Mouse (Mus musculus) CD8-positive naive resting alpha-beta T cell, adult 2 months (primary cell): Measurements from ENCODE around the gene Tiprl.

Source experiments
- DNase-seq, 2 experiments: peaks; one replicate each; pipeline ENCODE4 v3.0.0; 2022; ENCODE audit warnings: low read depth in 2 of 2, low spot score in 2 of 2

Gene Tiprl

GRCm38 (mm10) chr1:165179321-165179720, 57.5 kb downstream of the Tiprl start:
- DNase-seq: no peak

- no peak for DNase-seq
Observed at GRCm38 (mm10) chr1:165178075-165178474, 58.7 kb downstream of the Tiprl start.

DNA sequence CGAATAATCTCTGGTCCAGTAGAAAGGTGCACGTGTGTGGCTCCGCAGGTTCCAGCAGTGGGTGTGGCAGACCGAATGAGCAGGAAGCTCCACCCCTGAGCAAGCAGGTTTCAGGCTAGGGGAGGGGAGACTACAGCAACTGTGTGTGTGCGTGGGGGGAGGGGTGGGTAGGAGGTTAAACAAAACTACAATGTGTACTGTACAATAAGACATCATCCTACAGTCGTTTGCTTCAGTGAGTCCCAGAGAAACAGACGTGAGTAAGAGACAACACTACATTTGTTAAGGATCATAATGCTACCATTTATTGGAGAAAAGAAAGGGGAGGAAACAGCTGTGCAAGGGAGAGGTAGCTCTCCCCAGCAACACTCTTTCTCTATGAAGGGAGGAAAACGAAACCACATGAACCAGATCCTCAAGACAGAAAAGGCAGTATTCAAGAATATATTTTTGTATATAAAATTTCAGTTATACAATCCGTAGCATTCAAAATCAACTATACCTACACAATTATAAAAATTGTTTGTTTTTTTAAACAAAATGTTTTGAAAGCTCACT, 62.7 kb downstream of the Tiprl start:
- DNase-seq: no peak

- no peak for DNase-seq
Observed at GRCm38 (mm10) chr1:165171277-165171676, 65.5 kb downstream of the Tiprl start.

DNA sequence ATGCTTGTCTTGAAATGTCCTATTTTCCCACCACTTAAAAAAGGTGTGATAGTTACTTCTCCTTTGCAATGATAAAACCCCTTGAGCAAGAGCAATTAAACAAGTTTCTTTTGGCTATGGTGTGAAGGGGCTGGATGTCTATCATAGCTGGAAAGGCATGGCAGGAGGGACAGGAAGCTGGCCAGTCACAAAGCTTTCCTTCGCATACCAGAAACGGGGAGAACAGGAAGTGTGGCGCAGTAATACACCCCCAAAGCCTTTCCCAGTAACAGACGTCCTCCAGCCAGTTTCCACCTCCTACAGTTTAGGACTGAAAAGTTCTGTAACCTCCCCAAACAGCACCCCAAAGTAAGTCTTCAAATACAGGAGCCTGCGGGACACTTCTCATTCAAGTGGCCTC, 66.6 kb downstream of the Tiprl start:
- no peak for DNase-seq

- no peak for DNase-seq
Observed at GRCm38 (mm10) chr1:165169462-165169861, 67.3 kb downstream of the Tiprl start.

DNA sequence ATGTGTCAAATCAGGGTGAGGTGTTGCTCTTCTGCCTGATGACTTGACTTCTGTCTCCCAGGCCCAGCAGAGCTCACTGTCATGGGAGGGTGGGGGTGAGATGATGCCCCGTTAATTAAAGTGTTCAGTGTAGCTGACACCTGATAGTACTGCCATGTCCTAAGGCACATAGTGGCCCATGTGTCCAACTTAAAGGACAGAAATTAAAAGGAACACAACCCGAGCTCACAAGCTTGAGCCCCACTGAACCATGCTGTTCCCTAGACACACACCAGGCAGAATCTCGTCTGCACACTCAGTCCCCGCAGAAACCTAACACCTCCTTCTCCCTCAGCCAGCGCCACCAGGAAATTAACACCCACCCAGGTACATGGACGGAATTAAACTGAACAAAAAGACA, 71.9 kb downstream of the Tiprl start:
- DNase-seq: no peak
